Mouse (Mus musculus) spleen, adult 2 months (tissue): ENCODE measurements around the gene Ccdc137. TPM values are rescaled to one million over a fixed set of nuclear protein-coding genes. Genes with fewer than 3 reads are reported as not detected.

Experiments
- DNase-seq, 2 experiments: peaks; one replicate each; pipeline versions ENCODE4 v3.0.0 to v3.0.0-alpha.2; 2012 to 2021; ENCODE audit warnings: low spot score in 2 of 2, low read depth in 1 of 2
- H3K27ac ChIP-seq: fragments of 200-500 bp; 2 replicates; pipeline ENCODE4 v1.5.1; 2012; ENCODE audit warnings: low read length, inconsistent platforms; ENCODE audit not compliant: insufficient read depth
- H3K27me3 ChIP-seq: fragments of 200-500 bp; 2 replicates; pipeline ENCODE4 v1.6.1; 2012; ENCODE audit warnings: mild to moderate bottlenecking, moderate library complexity, low read length, inconsistent platforms; ENCODE audit not compliant: control insufficient read depth, insufficient read depth
- H3K36me3 ChIP-seq: fragments of 200-500 bp; 2 replicates; pipeline ENCODE4 v1.6.1; 2012; ENCODE audit warnings: mild to moderate bottlenecking, low read length, inconsistent platforms; ENCODE audit not compliant: control insufficient read depth, insufficient read depth
- H3K4me1 ChIP-seq: fragments of 200-500 bp; 2 replicates; pipeline ENCODE4 v1.6.1; 2011; ENCODE audit warnings: inconsistent platforms; ENCODE audit not compliant: control insufficient read depth, insufficient read depth, insufficient read length
- H3K4me3 ChIP-seq: fragments of 200-500 bp; 2 replicates; pipeline ENCODE4 v1.5.1; 2011; ENCODE audit warnings: mild to moderate bottlenecking, inconsistent platforms; ENCODE audit not compliant: insufficient read depth, insufficient read length; ENCODE audit errors: extremely low read depth
- CTCF ChIP-seq: fragments of 200-500 bp; IDR thresholded peaks from 2 replicates; pipeline ENCODE4 v1.5.1; 2011; ENCODE audit warnings: mild to moderate bottlenecking, inconsistent platforms; ENCODE audit not compliant: insufficient read depth, insufficient read length, insufficient replicate concordance; ENCODE audit errors: extremely low read depth
- POLR2A ChIP-seq: fragments of 200-500 bp; IDR thresholded peaks from 2 replicates; pipeline ENCODE4 v1.6.1; 2011; ENCODE audit warnings: low read depth, low read length, inconsistent platforms
- WGBS: fragments of 180-500 bp; shearing (Covaris S2); methylation state at CpG from one replicate; pipeline ENCODE4 v1.1.7; 2018; 5-methylcytosine and 5-hydroxymethylcytosine counted together
- polyA plus RNA-seq: library from polyadenylated mRNA; depleted of rRNA; stranded (reverse); fragments of >200 nt; gene quantifications from 2 replicates; pipeline ENCODE4 v1.2.3, GENCODE M21; 2012

The Ccdc137 gene
- polyA plus RNA-seq, 1 experiment, result 11.2 TPM

GRCm38 (mm10) chr11:120484265-120484981 lies 26.5 kb downstream of the Ccdc137 start, which contains the start of gene Mrpl12:
Gene Mrpl12 (plus strand): TSS chr11:120484613.
- H3K36me3 ChIP-seq, result peaks cover 31% of the 10 kb centered on the region
- peak; percentile 86 to 88 for DNase-seq
- H3K4me1 ChIP-seq, result peaks cover 6% of the 10 kb centered on the region
- peak within 1 kb of the TSS; percentile 87 for H3K4me3 ChIP-seq
- TF ChIP-seq CTCF (no peak), POLR2A (peak; percentile 56; the same call in 1 of the 2 replicates)
- under 1% methylated on average over 60 of the region's 60 CpGs for WGBS
- no peaks in the 10 kb centered on the region for H3K27me3 ChIP-seq
- H3K27ac ChIP-seq, result peak within 1 kb of the TSS; percentile 55

GRCm38 (mm10) chr11:120485251-120485650 lies 27.3 kb downstream of the Ccdc137 start:
- H3K27ac ChIP-seq, result no peak overlapping the region
- TF ChIP-seq POLR2A (no peak), CTCF (no peak)
- no peaks in the 10 kb centered on the region for H3K27me3 ChIP-seq
- no peak for DNase-seq
- WGBS, result 11% methylated on average over 10 of the region's 10 CpGs
- H3K36me3 ChIP-seq, result peaks cover 26% of the 10 kb centered on the region
- H3K4me3 ChIP-seq, result peak overlapping the region; percentile 87; the same call in 1 of the 2 replicates
- H3K4me1 ChIP-seq, result peaks cover 8% of the 10 kb centered on the region

GRCm38 (mm10) chr11:120488516-120488915 lies 30.6 kb downstream of the Ccdc137 start:
- 85% methylated on average over 4 of the region's 4 CpGs for WGBS
- Histone ChIP-seq H3K27ac (no peak overlapping the region), H3K4me3 (no peak overlapping the region), H3K27me3 (no peaks in the 10 kb centered on the region), H3K4me1 (peaks cover 15% of the 10 kb centered on the region), H3K36me3 (peaks cover 14% of the 10 kb centered on the region; the same call in 1 of the 2 replicates)
- DNase-seq, result no peak
- no peak for TF ChIP-seq CTCF
- TF ChIP-seq POLR2A, result no peak

GRCm38 (mm10) chr11:120489054-120489761 lies 31.3 kb downstream of the Ccdc137 start:
- TF ChIP-seq CTCF, result peak; percentile 77; the same call in 1 of the 2 replicates
- TF ChIP-seq POLR2A, result no peak
- H3K27me3 ChIP-seq, result no peaks in the 10 kb centered on the region
- H3K27ac ChIP-seq, result no peak overlapping the region
- peaks cover 14% of the 10 kb centered on the region; the same call in 1 of the 2 replicates for H3K36me3 ChIP-seq
- H3K4me1 ChIP-seq, result peaks cover 13% of the 10 kb centered on the region
- H3K4me3 ChIP-seq, result no peak overlapping the region
- WGBS, result 70% methylated on average over 4 of the region's 4 CpGs
- DNase-seq, result peak; percentile 56 to 65

GRCm38 (mm10) chr11:120490291-120491046 lies 32.6 kb downstream of the Ccdc137 start:
- no peak for TF ChIP-seq CTCF
- TF ChIP-seq POLR2A, result no peak
- Histone ChIP-seq H3K27me3 (no peaks in the 10 kb centered on the region), H3K27ac (no peak overlapping the region), H3K36me3 (peaks cover 16% of the 10 kb centered on the region; the same call in 1 of the 2 replicates), H3K4me1 (peaks cover 12% of the 10 kb centered on the region; the same call in 1 of the 2 replicates), H3K4me3 (no peak overlapping the region)
- no peak for DNase-seq
- 52% methylated on average over 4 of the region's 4 CpGs for WGBS

GRCm38 (mm10) chr11:120491317-120492023 lies 33.6 kb downstream of the Ccdc137 start, which contains the start of gene Slc25a10:
Gene Slc25a10 (plus strand): TSS chr11:120491840.
- WGBS, result 1% methylated on average over 35 of the region's 35 CpGs
- TF ChIP-seq CTCF, result no peak
- no peak for TF ChIP-seq POLR2A
- Histone ChIP-seq H3K4me1 (peaks cover 10% of the 10 kb centered on the region; the same call in 1 of the 2 replicates), H3K27ac (peak within 1 kb of the TSS; percentile 10; the same call in 1 of the 2 replicates), H3K4me3 (peak within 1 kb of the TSS; percentile 73), H3K36me3 (peaks cover 16% of the 10 kb centered on the region; the same call in 1 of the 2 replicates), H3K27me3 (no peaks in the 10 kb centered on the region)
- peak in 1 of 2 experiments; percentile 79 for DNase-seq
